Mouse (Mus musculus): Measurements from ENCODE around the gene 1700067K01Rik. TPM values are rescaled to one million over a fixed set of nuclear protein-coding genes. Genes with fewer than 3 reads are reported as not detected.
A peak's percentile ranks its signal among the peaks of the same experiment; 100 is the strongest.
"Not testable (repeated sequence)": the region's sequence is repeated elsewhere in the genome, so short reads cannot be mapped to it uniquely, and the experiment has no call there.

1700067K01Rik gene
- polyA plus RNA-seq, 1 experiment from 2014 or later, result 0.89 TPM

- peaks cover 14% of the 10 kb centered on the region for H3K36me3 ChIP-seq (ENCODE audit: control insufficient read depth, insufficient read depth)
- H3K27me3 ChIP-seq (ENCODE audit: control insufficient read depth, insufficient read depth, low read length), result no peaks in the 10 kb centered on the region; the same call in 1 of the 2 replicates
- peak overlapping the region; percentile 74 for H3K4me2 ChIP-seq (ENCODE audit: low read depth, low read length)
- no peak for ATAC-seq (replicated peaks; ENCODE audit: extremely low read depth, insufficient read depth, low FRiP score)
- peaks cover 26% of the 10 kb centered on the region for H3K4me1 ChIP-seq (ENCODE audit: control insufficient read depth, insufficient read depth, low read length)
- no peak overlapping the region for H3K27ac ChIP-seq (ENCODE audit: low read length)
- WGBS, result 77% methylated on average over 6 of the region's 6 CpGs
- H3K9me3 ChIP-seq (replicated peaks; ENCODE audit: control insufficient read depth, low read length), result no peaks in the 10 kb centered on the region
- peak overlapping the region; percentile 74 for H3K9ac ChIP-seq (ENCODE audit: low read length)
- H3K4me3 ChIP-seq (ENCODE audit: low read length), result peak overlapping the region; percentile 56
Measured at GRCm38 (mm10) chr8:84003612-84004246, 2.4 kb downstream of the 1700067K01Rik start.

- peaks cover 11% of the 10 kb centered on the region for H3K36me3 ChIP-seq (ENCODE audit: control insufficient read depth, insufficient read depth)
- peak overlapping the region; percentile 74 for H3K9ac ChIP-seq (ENCODE audit: low read length)
- H3K27me3 ChIP-seq (ENCODE audit: control insufficient read depth, insufficient read depth, low read length), result no peaks in the 10 kb centered on the region; the same call in 1 of the 2 replicates
- ATAC-seq (replicated peaks; ENCODE audit: extremely low read depth, insufficient read depth, low FRiP score), result peak; percentile 85
- peak overlapping the region; percentile 79 for H3K27ac ChIP-seq (ENCODE audit: low read length)
- H3K9me3 ChIP-seq (replicated peaks; ENCODE audit: control insufficient read depth, low read length), result no peaks in the 10 kb centered on the region
- H3K4me3 ChIP-seq (ENCODE audit: low read length), result peak overlapping the region; percentile 56
- WGBS, result under 1% methylated on average over 30 of the region's 30 CpGs
- H3K4me1 ChIP-seq (ENCODE audit: control insufficient read depth, insufficient read depth, low read length), result peaks cover 17% of the 10 kb centered on the region
- peak overlapping the region; percentile 74 for H3K4me2 ChIP-seq (ENCODE audit: low read depth, low read length)
Measured at GRCm38 (mm10) chr8:84004533-84005201, 3.4 kb downstream of the 1700067K01Rik start.

DNA sequence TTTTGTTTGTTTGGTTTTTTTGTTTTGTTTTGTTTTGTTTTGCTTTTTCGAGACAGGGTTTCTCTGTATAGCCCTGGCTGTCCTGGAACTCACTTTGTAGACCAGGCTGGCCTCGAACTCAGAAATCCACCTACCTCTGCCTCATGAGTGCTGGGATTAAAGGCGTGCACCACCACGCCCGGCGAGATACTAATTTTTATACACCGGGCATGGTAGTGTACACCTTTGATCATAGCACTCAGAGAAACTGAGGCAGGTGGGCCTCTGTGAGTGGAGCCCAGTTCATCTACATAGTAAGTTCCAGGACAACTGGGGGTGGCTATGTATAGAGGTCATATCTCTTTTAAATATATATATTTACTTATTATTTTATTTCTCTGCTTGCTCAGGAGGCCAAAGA, 4.2 kb downstream of the 1700067K01Rik start:
- not testable (repeated sequence) for H3K27ac ChIP-seq (ENCODE audit: low read length); H3K36me3 ChIP-seq (ENCODE audit: control insufficient read depth, insufficient read depth); ATAC-seq (replicated peaks; ENCODE audit: extremely low read depth, insufficient read depth, low FRiP score); H3K4me2 ChIP-seq (ENCODE audit: low read depth, low read length); H3K9me3 ChIP-seq (replicated peaks; ENCODE audit: control insufficient read depth, low read length); H3K27me3 ChIP-seq (ENCODE audit: control insufficient read depth, insufficient read depth, low read length); H3K4me3 ChIP-seq (ENCODE audit: low read length); H3K9ac ChIP-seq (ENCODE audit: low read length)
- WGBS, result 93% methylated on average over 7 of the region's 7 CpGs
- H3K4me1 ChIP-seq (ENCODE audit: control insufficient read depth, insufficient read depth, low read length), result peaks cover 21% of the 10 kb centered on the region

GRCm38 (mm10) chr8:84008362-84008761, 7.1 kb downstream of the 1700067K01Rik start:
- Histone ChIP-seq H3K9me3 (replicated peaks; ENCODE audit: control insufficient read depth, low read length) (no peaks in the 10 kb centered on the region), H3K4me1 (ENCODE audit: control insufficient read depth, insufficient read depth, low read length) (peaks cover 34% of the 10 kb centered on the region), H3K27ac (ENCODE audit: low read length) (no peak overlapping the region), H3K27me3 (ENCODE audit: control insufficient read depth, insufficient read depth, low read length) (peaks cover 30% of the 10 kb centered on the region), H3K4me2 (ENCODE audit: low read depth, low read length) (no peak overlapping the region), H3K36me3 (ENCODE audit: control insufficient read depth, insufficient read depth) (no peaks in the 10 kb centered on the region), H3K4me3 (ENCODE audit: low read length) (no peak overlapping the region), H3K9ac (ENCODE audit: low read length) (no peak overlapping the region)
- no peak for ATAC-seq (replicated peaks; ENCODE audit: extremely low read depth, insufficient read depth, low FRiP score)
- 33% methylated on average over 7 of the region's 7 CpGs for WGBS

- Histone ChIP-seq H3K27me3 (ENCODE audit: control insufficient read depth, insufficient read depth, low read length) (peaks cover 34% of the 10 kb centered on the region), H3K9ac (ENCODE audit: low read length) (no peak overlapping the region), H3K27ac (ENCODE audit: low read length) (no peak overlapping the region), H3K4me2 (ENCODE audit: low read depth, low read length) (peak overlapping the region; percentile 33), H3K4me3 (ENCODE audit: low read length) (no peak overlapping the region), H3K9me3 (replicated peaks; ENCODE audit: control insufficient read depth, low read length) (no peaks in the 10 kb centered on the region), H3K4me1 (ENCODE audit: control insufficient read depth, insufficient read depth, low read length) (peaks cover 24% of the 10 kb centered on the region), H3K36me3 (ENCODE audit: control insufficient read depth, insufficient read depth) (no peaks in the 10 kb centered on the region)
- under 1% methylated on average over 11 of the region's 11 CpGs for WGBS
- ATAC-seq (replicated peaks; ENCODE audit: extremely low read depth, insufficient read depth, low FRiP score), result peak; percentile 33; the same call in 1 of the 2 replicates
Measured at GRCm38 (mm10) chr8:84009876-84010275, 8.6 kb downstream of the 1700067K01Rik start.

DNA sequence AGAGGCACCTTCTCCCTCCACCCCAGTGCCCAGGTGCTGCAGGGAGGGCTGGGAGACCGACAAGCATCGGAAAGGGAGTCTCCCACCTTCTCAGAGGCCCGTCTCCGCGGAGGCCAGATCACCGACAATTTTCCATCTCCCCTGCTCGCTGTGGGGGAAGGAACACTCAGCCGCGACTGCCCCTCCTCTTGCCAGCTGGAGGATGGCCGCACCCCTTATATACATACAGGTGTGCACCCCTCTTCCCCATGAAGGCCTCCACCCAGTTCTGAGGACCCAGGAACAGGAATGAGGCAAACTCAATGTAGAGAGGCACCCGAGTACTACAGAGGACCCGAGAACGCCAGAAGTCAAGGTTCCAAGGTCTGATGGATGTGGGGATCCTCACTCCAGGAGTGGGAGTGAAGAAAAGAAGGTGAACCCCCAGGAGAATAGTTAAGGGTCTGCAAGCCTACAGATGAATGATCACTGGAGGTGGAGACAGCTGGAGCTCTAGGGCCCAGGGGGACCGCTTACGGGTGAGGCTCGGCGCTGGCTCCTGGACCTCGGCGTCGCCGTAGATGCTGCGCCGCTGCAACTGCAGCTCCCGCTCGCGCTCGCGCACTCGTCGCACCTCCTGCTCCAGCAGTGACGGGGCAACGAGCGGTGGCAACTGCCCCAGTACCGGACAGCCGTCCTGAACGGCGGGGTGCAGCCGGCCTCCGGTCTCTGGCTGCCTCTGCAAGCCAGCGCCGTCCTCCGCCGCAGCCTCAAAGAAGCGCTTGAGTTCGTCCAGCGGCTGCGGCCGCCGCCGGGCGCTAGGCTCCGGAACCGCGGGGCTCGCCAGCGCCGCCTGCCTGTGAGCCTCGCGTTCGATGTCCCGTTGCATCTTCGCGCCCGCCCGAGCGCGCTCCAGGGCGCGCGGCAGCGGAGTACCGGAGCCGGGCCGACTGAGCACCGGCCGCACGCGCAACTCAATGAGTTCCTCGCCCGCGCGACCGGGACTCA, 9.6 kb downstream of the 1700067K01Rik start:
- H3K36me3 ChIP-seq (ENCODE audit: control insufficient read depth, insufficient read depth), result no peaks in the 10 kb centered on the region
- H3K27ac ChIP-seq (ENCODE audit: low read length), result no peak overlapping the region
- ATAC-seq (replicated peaks; ENCODE audit: extremely low read depth, insufficient read depth, low FRiP score), result peak; percentile 49
- peaks cover 21% of the 10 kb centered on the region for H3K4me1 ChIP-seq (ENCODE audit: control insufficient read depth, insufficient read depth, low read length)
- H3K4me2 ChIP-seq (ENCODE audit: low read depth, low read length), result peak overlapping the region; percentile 97
- peak overlapping the region; percentile 63 for H3K9ac ChIP-seq (ENCODE audit: low read length)
- H3K4me3 ChIP-seq (ENCODE audit: low read length), result peak overlapping the region; percentile 57
- H3K27me3 ChIP-seq (ENCODE audit: control insufficient read depth, insufficient read depth, low read length), result peaks cover 34% of the 10 kb centered on the region
- WGBS, result 1% methylated on average over 83 of the region's 83 CpGs
- H3K9me3 ChIP-seq (replicated peaks; ENCODE audit: control insufficient read depth, low read length), result no peaks in the 10 kb centered on the region

DNA sequence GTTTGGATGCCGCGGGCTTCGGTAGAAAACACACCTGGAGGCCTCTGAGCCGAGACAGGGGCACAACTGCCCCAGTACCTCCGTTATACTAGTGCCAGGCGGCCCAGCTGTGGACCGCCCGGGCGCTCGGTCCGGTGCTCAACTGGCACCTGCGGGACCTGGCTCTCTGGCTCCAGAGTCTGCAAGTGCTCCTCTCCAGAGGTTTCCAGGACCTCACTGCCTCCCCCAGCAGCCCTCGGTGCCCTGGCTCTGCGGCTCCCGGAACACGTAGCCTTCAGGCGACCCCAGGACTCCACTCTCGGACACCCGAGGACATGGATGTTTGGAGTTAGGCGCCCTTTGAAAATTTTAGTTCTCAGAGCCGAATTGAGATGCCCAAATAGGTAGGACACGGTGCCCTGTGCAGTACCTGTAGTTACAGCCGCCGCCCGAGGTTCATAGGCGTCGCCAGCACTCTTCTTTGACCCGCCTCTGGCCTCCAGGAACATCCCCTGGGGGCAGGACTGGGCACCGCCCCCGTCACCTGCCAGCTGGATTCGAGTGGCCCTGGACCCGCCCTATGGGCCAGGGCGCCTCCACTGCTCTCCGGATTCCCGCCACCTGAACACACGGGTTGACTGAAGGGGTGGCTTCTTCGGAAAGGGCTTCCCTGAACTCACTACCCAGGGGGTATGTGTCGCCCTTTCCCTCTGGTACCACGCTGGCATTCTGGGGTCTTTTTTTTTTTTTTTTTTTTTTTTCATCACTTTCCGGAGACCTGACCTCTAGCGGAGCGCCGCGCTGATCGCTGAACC, 10.6 kb downstream of the 1700067K01Rik start, which contains the start of gene 2210011C24Rik:
2210011C24Rik (minus strand) TSS at position 467 of the 794 bp plus-strand sequence.
- Histone ChIP-seq H3K9me3 (replicated peaks; ENCODE audit: control insufficient read depth, low read length) (no peaks in the 10 kb centered on the region), H3K4me2 (ENCODE audit: low read depth, low read length) (peak within 1 kb of the TSS; percentile 97), H3K27ac (ENCODE audit: low read length) (no peak within 1 kb of the TSS), H3K4me3 (ENCODE audit: low read length) (peak within 1 kb of the TSS; percentile 57), H3K9ac (ENCODE audit: low read length) (peak within 1 kb of the TSS; percentile 63), H3K27me3 (ENCODE audit: control insufficient read depth, insufficient read depth, low read length) (peaks cover 34% of the 10 kb centered on the region), H3K36me3 (ENCODE audit: control insufficient read depth, insufficient read depth) (no peaks in the 10 kb centered on the region), H3K4me1 (ENCODE audit: control insufficient read depth, insufficient read depth, low read length) (peaks cover 21% of the 10 kb centered on the region)
- 1% methylated on average over 45 of the region's 45 CpGs for WGBS
- no peak for ATAC-seq (replicated peaks; ENCODE audit: extremely low read depth, insufficient read depth, low FRiP score)

GRCm38 (mm10) chr8:84012499-84013165, 11.3 kb downstream of the 1700067K01Rik start:
- Histone ChIP-seq H3K9me3 (replicated peaks; ENCODE audit: control insufficient read depth, low read length) (no peaks in the 10 kb centered on the region), H3K27ac (ENCODE audit: low read length) (no peak overlapping the region), H3K9ac (ENCODE audit: low read length) (peak overlapping the region; percentile 57), H3K27me3 (ENCODE audit: control insufficient read depth, insufficient read depth, low read length) (peaks cover 37% of the 10 kb centered on the region), H3K4me3 (ENCODE audit: low read length) (peak overlapping the region; percentile 57), H3K4me2 (ENCODE audit: low read depth, low read length) (peak overlapping the region; percentile 97), H3K4me1 (ENCODE audit: control insufficient read depth, insufficient read depth, low read length) (peaks cover 21% of the 10 kb centered on the region), H3K36me3 (ENCODE audit: control insufficient read depth, insufficient read depth) (no peaks in the 10 kb centered on the region)
- 19% methylated on average over 35 of the region's 35 CpGs for WGBS
- peak; percentile 30; the same call in 1 of the 2 replicates for ATAC-seq (replicated peaks; ENCODE audit: extremely low read depth, insufficient read depth, low FRiP score)

All from heart, embryonic 16.5 days (tissue).